Mouse (Mus musculus) 416B (cell line): ENCODE data around the gene Srgap2.

Source experiments
- DNase-seq: peaks from one replicate; pipeline ENCODE4 v3.0.0; 2011; ENCODE audit warnings: low read depth

Gene Srgap2

DNA sequence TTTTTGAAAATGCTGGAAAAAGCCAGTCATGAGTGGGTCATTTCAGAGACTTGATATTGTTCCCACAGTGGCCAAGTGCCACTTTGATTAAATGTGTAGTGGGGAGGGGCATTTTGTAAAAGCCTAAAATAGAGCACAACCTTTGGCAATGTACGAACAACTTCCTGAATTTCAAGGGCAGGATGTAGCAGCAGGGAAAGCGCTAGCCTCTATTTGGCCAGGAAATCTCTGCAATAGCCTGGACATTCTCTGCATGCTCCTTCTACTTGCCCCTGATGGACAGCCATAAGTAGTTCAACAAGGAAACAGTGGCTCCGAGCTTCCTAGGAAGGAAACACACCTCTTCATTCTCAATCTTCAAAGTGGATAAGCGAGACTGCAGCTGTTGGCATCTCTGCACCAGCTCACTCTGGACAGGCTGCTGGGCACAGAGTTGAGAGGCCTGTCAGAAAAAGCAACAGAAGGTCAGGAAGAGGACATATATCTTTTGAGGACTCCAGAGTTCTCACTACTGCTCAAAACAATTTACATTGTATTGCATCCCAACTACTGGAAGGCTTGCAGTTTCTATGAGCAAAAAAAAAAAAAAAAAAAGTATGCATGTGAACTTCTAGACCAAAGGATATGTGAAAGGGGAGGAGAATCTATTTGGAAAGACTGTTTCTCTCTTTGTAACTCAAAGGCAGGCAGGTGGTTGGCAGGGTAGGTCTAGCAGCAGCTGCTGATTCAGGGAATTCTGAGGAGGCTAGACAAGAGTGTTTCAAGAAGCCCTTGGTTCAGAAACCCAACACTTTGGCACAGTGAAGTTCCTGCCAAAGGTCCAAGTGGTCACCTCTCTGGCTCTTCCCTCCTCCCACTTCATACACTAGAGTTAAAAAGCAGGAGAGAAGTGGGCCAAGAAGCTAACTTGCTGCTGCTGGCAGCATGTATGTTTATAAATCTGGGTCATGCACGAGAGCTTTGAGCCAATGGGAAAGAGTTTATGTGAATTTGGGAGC lies 181.4 kb downstream of the Srgap2 start:
- DNase-seq, result no peak

DNA sequence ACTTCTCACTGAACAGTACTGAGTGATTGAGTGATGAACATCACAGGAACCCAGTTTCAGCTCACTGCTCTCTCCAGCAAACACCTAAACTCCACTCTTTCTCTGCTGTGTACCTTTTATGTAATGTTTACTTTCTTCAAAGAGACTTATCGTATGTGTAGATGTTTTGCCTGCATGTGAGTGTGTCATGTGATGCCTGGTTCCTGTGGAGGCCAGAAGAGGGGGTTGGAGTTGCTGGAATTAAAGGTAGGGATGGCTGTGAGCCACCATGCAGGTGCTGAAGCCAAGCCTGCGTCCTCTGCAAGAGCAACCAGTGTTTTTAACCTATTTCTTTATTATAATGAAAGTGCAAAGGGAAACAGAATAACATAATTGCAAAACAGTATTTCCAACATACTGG lies 182.5 kb downstream of the Srgap2 start:
- DNase-seq, result no peak

GRCm38 (mm10) chr1:131336017-131336416 lies 191.1 kb downstream of the Srgap2 start:
- DNase-seq, result no peak

DNA sequence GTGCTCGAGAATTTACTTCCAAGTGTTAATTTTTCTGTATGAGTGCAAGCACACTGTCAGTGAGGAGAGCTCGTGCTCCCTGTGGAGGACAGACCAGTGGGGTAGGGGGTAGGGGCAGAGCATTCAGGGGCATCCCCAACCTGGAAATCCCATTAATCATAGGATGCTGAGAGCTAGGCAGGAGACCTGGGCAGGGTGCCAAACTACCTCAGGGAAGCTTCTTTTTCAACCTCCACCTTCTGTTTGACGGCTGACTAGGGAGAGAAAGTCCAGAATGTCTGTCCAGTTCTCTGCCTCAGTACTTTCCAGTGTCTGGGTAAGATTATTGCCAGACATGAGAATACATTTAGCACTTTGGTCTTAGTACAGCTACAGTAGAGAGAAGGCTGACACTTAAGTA lies 191.5 kb downstream of the Srgap2 start:
- no peak for DNase-seq

DNA sequence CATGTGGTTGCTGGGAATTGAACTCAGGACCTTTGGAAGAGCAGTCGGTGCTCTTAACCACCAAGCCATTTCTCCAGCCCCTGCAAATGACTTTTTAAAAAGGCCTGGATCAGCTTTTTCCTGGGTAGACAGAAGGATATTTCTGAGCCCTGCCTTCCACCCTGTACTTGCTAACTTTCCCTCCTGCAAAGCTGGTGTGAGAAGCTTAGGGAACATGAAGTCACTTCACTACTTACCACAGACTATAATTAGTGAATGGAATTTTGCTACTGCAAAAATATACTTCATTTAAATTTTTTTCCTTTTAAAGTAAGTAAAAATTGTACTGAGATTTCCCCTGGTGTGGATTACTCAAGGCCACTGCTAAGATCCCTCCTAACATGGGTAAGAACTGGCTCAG lies 196.0 kb downstream of the Srgap2 start:
- no peak for DNase-seq

DNA sequence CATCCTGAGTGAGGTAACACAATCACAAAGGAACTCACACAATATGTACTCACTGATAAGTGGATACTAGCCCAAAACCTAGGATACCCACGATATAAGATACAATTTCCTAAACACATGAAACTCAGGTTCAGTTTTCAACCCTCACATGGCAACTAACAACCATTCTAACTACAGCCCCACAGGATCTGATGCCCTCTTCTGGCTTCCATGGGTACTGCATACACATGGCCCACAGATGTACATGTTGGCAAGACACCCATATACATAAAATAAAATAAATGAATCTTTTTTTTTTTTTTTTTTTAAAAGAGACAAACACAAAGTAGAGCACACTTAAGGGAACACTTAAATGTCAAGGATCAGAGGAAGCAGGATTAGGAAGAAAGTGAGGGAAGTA lies 198.1 kb downstream of the Srgap2 start:
- peak; percentile 46 for DNase-seq

DNA sequence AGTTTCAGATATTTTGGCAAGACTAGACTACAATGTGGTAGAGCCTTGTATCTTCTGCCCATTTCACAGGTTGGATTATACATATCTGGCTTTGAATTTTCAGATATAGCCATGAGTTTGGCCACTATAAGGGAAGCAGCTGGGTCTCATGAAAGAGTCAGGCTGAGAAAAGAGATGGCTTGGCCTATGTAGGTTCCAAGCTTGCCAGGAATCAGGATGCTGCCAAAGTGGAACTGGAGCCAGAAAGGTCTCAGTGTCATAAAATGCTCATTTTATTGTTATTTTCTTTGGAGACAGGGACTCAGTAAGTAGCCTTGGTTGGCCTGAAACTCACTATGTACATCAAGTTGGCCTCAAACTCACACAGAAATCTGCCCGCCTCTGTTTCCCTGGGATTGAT lies 200.0 kb downstream of the Srgap2 start:
- DNase-seq, result no peak

DNA sequence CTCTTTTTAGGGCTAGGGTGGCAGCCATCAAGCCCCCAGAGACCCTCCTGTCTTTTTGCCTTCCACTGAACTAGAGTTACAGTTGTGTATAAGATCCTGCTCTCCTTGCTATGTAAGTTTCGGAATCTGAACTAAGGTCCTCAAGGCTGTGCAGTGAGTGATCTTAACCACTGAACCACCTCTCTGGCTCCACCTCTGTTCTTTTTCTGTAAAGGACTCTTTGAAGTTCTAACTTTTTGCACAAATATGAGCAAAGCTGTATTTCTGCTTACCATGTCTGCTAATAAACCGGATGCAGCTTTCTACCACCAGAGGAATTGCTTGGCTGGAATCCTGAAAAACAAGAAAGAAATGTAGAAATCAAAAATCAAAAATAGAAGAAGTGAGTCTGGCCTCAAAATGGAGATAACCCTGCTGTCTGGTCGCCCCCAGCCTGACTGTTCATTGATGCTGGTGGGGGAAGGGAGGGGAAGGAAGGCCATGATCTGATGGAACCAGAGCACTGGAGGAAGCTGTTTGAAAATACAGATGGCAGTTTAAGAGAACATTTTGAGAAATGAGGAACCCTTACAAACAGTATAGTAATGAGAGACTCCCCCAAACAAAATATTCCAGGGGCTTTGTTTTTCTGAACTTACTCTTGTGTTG lies 202.2 kb downstream of the Srgap2 start:
- no peak for DNase-seq

- no peak for DNase-seq
These were observed 207.4 kb downstream of the Srgap2 start for GRCm38 (mm10) chr1:131319598-131320330.

GRCm38 (mm10) chr1:131318397-131318796 lies 208.8 kb downstream of the Srgap2 start:
- peak; percentile 95 for DNase-seq

DNA sequence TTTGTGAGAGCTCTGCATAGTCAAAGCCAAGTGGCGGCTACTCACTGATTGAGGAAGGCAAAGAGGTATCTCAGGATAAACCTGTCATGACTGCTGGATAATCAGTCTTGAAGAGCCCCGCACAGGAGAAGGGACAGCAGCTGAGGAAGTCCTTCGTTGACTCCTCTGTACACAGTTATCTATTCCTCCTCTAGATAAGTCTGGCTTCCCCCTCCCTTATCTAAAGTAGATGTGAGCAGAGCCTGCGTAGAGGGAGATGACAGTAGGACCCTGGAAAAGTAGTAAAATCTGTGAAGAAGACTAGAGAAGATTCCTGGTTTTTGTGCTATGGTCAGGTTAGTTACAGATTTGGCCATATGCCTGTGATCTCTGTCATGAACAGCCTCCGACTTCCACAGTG lies 209.5 kb downstream of the Srgap2 start:
- DNase-seq, result no peak

GRCm38 (mm10) chr1:131311284-131311683 lies 215.9 kb downstream of the Srgap2 start:
- DNase-seq, result no peak

DNA sequence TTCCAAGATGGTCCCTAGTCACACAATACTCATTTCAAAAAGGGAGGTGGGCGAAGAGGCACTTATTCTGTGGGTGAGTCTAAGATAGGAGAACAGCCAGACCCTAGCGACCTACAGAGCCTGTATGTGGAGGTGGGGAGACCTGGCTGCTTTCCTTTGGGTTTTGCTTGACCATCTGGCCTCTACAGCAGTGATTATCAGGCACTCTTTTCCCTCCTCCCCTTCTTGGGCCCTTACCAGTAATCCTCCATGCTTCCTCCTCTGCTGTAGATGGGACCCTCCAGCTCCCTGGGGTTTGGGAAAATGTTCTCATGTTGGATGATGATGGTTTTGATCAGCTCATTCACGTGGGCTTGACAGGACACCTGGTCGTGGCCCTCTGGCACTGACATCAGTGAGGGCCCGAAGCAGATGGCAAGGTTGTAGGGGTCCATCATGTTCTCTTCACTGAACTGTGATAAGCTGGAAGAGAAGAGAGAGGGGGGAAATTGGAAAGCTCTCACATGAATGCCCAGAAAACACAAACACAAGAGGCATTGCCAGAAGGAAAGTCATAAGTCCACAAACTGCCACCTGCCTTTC lies 216.8 kb downstream of the Srgap2 start:
- DNase-seq, result no peak

DNA sequence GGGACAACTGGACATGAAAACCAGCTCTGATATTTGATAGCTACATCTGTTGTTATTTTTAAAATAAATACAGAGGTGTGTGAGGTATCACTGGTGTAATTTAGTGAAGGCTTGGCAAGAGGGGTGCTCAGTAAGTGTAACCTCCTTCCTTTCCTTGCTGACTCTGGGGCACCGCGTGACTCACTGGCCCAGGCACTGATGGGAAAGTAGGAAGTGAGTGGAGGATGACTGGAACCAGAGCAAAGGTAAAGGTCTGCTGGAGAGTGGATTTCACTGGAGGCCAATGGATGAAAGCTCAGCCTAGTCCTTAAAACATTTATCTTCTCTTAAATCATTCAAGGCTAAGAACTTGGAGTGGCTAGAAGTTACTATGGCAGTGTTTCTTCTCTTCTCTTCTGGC lies 226.4 kb downstream of the Srgap2 start:
- DNase-seq, result no peak

GRCm38 (mm10) chr1:131299788-131300187 lies 227.4 kb downstream of the Srgap2 start:
- no peak for DNase-seq

DNA sequence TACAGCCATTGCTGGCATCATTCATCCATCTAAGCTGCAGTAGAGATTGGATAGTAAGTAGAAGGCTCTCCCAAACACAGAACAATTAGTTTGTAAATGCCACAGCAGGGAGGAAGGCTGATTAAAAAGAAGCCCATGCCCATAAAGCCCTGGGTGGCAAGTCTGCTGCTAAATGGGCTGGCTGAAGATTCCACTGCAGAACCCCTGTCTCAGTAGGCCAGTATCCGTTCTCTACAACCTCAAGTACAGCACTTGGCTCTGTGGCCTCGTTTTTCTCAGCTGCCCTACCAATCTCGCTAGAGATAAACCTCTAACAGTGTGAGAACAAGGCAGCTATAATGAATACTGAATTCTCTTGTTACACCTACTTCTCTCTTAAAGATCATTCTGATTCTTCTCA lies 227.9 kb downstream of the Srgap2 start:
- no peak for DNase-seq

DNA sequence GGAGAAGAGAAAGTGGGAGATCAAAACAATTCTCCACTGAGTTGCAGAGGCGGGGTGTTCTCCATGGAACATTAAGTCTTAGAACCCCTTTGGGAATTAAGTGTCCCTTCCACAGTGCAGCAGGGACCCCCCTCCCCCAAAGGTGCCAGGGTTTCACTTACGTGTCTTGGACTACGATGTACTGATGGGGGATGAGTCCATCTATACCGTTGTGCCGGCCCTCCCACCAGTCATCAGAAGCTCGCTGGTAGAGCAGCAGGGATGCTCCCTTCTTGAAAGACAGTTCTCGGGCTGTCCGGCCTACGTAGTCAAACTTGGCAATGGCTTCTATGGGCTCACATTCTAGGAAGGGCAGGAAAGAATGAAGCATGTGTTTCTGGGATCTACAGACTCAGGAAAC lies 229.0 kb downstream of the Srgap2 start:
- DNase-seq, result no peak

GRCm38 (mm10) chr1:131296726-131297125 lies 230.4 kb downstream of the Srgap2 start:
- no peak for DNase-seq

GRCm38 (mm10) chr1:131295200-131295599 lies 232.0 kb downstream of the Srgap2 start:
- no peak for DNase-seq

- DNase-seq, result no peak
These were observed 233.3 kb downstream of the Srgap2 start for GRCm38 (mm10) chr1:131293922-131294250.

- DNase-seq, result peak; percentile 24
These were observed 233.8 kb downstream of the Srgap2 start for GRCm38 (mm10) chr1:131293221-131293921.

- DNase-seq, result peak; percentile 76
These were observed 236.5 kb downstream of the Srgap2 start for GRCm38 (mm10) chr1:131290648-131291047.
